Mouse (Mus musculus): Measurements from ENCODE around the gene Qdpr. TPM values are rescaled to one million over a fixed set of nuclear protein-coding genes. Genes with fewer than 3 reads are reported as not detected.

The Qdpr gene
- polyA plus RNA-seq, 1 experiment from 2014 or later, result 116 TPM

DNA sequence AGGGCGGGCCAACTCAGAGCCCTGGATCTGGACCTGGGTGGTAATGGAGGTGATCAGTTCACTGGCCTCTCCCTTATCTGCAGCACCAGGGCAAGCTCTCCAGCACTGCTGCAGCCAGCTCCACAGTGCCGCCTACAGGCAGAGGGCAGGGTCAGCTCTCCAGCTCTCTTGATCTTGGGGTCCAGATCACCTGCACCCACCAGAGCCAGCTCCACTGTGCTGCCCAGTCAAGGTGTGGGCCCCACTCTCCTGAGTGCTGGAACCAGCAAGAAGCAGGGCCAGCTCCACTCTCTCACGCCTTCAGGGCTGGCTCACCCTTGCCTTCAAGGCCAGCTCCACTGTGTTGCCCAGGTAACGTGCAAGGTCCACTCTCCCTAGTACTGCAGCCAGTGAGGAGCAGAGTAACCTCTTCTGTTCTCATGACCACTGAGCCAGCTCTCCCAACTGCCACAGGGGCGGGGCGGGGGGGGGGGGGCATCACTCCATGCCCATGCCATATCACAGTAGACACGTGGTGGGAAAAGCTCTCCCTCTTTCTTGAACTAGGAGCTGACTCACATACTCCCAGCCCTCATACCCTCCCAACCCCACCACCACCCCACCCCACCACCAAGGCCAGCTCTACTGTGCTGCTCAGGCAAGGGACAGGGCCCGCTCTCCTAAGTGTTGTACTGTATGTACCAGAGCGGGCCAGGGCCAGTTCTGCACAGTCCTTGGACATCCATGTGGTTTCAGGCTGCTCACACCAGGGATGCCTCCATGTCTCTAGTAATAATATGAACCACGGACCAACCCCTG lies 30.0 kb downstream of the Qdpr start:
- H3K9me3 ChIP-seq, result no peaks in the 10 kb centered on the region
- no peaks in the 10 kb centered on the region for H3K27me3 ChIP-seq (ENCODE audit: insufficient read depth, poor library complexity, severe bottlenecking)
- H3K27ac ChIP-seq, result no peak overlapping the region
- H3K36me3 ChIP-seq, result no peaks in the 10 kb centered on the region
- H3K4me3 ChIP-seq, result no peak overlapping the region
- 71% methylated on average over 10 of the region's 10 CpGs for WGBS
- peaks cover 7% of the 10 kb centered on the region for H3K4me1 ChIP-seq
- no peak for DNase-seq (ENCODE audit: low spot score)

DNA sequence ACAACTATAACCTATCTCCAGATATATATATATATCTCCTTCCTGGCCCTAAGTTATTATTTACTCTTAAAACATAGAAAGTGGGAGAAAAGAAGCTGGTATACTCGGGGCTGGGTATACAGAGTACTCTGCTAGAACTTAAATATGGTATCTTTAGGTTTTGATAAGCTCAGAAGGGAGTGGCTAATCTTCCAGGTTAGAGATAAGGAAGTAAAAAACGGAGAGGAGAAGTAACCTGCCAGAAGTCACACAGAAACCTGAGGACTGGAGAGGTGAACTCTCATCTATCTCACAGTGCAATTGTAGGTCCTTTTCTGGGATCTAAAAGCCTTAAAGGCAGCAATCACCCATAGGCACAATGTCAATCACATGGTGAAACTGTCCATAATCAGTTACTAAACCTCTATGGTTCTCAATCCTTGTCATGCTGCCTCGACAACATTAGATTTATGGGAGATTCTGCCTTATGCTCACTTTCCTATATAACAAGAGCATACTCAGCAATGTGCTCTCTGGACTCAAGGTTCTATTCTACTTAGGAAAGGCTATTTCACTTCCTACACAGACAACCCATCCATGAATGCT lies 32.1 kb downstream of the Qdpr start:
- WGBS, result 48% methylated on average over 3 of the region's 3 CpGs
- peaks cover 7% of the 10 kb centered on the region for H3K4me1 ChIP-seq
- no peak overlapping the region for H3K4me3 ChIP-seq
- DNase-seq (ENCODE audit: low spot score), result no peak
- H3K27me3 ChIP-seq (ENCODE audit: insufficient read depth, poor library complexity, severe bottlenecking), result no peaks in the 10 kb centered on the region
- no peak overlapping the region for H3K27ac ChIP-seq
- no peaks in the 10 kb centered on the region for H3K36me3 ChIP-seq
- H3K9me3 ChIP-seq, result no peaks in the 10 kb centered on the region

DNA sequence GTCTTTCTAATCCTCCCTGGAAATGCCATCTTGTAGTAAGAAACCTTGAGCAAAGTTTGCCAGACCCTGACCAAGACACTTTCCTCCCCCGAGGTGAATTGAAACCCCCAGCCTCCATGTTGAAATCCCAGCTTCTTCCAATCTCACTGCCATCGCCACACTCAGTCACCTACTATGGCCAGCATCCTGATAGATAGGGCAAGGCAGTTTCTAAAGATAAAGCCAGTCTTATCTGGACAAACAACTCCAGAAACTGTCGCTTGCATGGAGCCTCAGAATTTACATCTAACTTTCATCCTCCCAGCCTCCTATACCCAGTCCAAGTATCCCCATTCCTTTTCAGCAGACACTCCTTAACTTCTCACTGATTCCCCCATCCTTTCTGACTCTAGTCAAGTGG lies 33.6 kb downstream of the Qdpr start:
- no peaks in the 10 kb centered on the region for H3K9me3 ChIP-seq
- whole genome bisulfite sequencing, result 74% methylated on average over 3 of the region's 3 CpGs
- H3K4me3 ChIP-seq, result no peak overlapping the region
- no peak overlapping the region for H3K27ac ChIP-seq
- H3K36me3 ChIP-seq, result no peaks in the 10 kb centered on the region
- no peaks in the 10 kb centered on the region for H3K27me3 ChIP-seq (ENCODE audit: insufficient read depth, poor library complexity, severe bottlenecking)
- no peak for DNase-seq (ENCODE audit: low spot score)
- H3K4me1 ChIP-seq, result no peaks in the 10 kb centered on the region

DNA sequence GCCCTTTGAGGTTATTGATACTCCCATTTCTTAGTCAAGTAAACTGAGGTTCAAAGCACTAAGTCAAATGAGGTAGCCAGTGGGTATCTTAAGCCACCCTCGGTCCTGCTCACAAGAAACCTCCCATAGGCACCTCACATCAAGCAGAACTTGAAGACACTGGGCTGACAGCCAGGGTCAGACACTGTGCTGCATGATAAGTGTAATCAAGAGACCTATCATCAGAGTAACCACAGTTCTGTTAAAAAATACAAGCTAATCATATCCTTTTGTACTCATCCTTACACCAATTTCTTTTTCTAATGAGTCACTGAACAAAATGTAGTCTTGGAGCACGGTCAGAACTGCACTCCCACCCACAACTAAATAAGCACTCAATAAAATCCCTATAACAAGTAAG lies 43.9 kb downstream of the Qdpr start:
- Histone ChIP-seq H3K4me1 (no peaks in the 10 kb centered on the region), H3K27ac (no peak overlapping the region), H3K4me3 (no peak overlapping the region), H3K36me3 (no peaks in the 10 kb centered on the region), H3K27me3 (ENCODE audit: insufficient read depth, poor library complexity, severe bottlenecking) (no peaks in the 10 kb centered on the region), H3K9me3 (no peaks in the 10 kb centered on the region)
- WGBS, result 64% methylated on average over 2 of the region's 2 CpGs
- no peak for DNase-seq (ENCODE audit: low spot score)

DNA sequence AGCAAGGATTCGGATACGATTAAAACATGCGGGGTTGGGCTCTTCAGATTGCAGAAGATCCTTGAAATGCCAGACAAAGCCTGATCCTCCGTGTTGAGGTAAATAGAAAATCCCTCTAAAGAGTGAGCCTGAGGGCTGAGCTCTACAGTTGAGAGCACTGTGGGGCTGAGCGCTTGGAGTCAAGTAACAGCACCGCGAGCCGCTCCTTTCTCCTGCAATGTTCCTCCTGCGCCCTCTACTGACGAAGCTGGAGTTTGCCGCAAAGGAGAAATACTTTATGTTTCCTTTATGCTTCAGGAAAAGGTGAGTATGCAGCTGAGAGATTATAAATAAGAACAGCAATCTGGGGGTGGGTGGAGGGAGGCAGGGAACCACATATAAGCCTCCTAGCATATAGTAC lies 47.4 kb downstream of the Qdpr start:
- H3K27me3 ChIP-seq (ENCODE audit: insufficient read depth, poor library complexity, severe bottlenecking), result no peaks in the 10 kb centered on the region
- H3K9me3 ChIP-seq, result no peaks in the 10 kb centered on the region
- H3K4me3 ChIP-seq, result no peak overlapping the region
- H3K36me3 ChIP-seq, result no peaks in the 10 kb centered on the region
- 18% methylated on average over 11 of the region's 11 CpGs for WGBS
- H3K4me1 ChIP-seq, result no peaks in the 10 kb centered on the region
- H3K27ac ChIP-seq, result no peak overlapping the region
- DNase-seq (ENCODE audit: low spot score), result no peak

DNA sequence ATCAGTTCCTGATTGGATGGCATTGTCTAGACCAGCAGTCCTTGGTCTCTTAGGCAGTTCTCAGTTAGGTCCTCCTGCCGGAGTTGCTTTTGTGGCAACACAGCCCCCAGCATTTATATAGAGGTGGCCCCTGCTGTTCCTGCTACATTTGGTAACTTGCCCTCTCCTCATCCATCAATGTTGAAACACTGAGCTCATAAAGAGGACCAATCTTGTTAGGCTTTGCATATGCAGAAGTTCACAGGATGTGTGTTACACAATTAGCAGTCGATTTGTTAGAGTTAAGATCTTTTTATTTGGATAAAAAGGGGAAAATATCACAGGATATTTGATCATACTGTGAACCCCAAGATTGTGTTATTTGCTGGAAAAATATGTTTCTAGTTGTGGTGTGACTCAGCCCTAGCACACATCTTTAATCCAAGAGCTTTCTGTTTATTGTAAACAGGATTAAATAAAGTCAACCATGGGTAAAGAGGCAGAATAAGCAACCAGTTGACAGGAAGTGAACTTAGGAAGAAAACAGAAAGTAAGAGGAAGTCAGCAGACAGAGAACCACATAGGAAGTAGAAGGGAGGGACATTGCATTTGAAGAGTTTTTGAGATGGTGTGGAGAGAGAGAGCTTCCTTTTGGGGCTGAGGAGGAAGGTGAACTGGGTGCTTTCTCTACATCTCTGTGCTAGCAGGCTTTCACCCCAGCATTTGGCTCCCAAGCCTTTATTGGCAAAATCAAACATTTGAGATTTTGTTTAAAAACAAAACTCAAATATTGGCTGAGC lies 65.8 kb downstream of the Qdpr start:
- WGBS, result 74% methylated on average over 2 of the region's 2 CpGs
- Histone ChIP-seq H3K4me3 (no peak overlapping the region), H3K27me3 (ENCODE audit: insufficient read depth, poor library complexity, severe bottlenecking) (no peaks in the 10 kb centered on the region), H3K27ac (no peak overlapping the region), H3K36me3 (no peaks in the 10 kb centered on the region), H3K4me1 (no peaks in the 10 kb centered on the region), H3K9me3 (no peaks in the 10 kb centered on the region)
- no peak for DNase-seq (ENCODE audit: low spot score)

Other genes with a start within 250 kb of the Qdpr start
- not detected in 2 replicates for gene Clrn2, start 3.5 kb upstream of the Qdpr start, polyA plus RNA-seq (2016; fragmentation: Nextera tagmentation; extraction: Ambion mirVana)
- gene Lap3, start 43.1 kb upstream of the Qdpr start, polyA plus RNA-seq (2016; fragmentation: Nextera tagmentation; extraction: Ambion mirVana), result 96.1 and 96.5 TPM in 2 replicates
- 229 and 242 TPM in 2 replicates for gene Med28, start 70.0 kb upstream of the Qdpr start, polyA plus RNA-seq (2016; fragmentation: Nextera tagmentation; extraction: Ambion mirVana)
- 0.22 and 0.39 TPM in 2 replicates for gene Fam184b, start 189.4 kb upstream of the Qdpr start, polyA plus RNA-seq (2016; fragmentation: Nextera tagmentation; extraction: Ambion mirVana)
- gene Ncapg, start 219.7 kb upstream of the Qdpr start, polyA plus RNA-seq (2016; fragmentation: Nextera tagmentation; extraction: Ambion mirVana), result 41.1 and 47.8 TPM in 2 replicates